Mouse (Mus musculus) myocyte (in vitro differentiated cells): ENCODE measurements around the gene Ahnak.

Experiments
- CEBPB ChIP-seq: IDR thresholded peaks from 2 replicates; pipeline ENCODE4 v1.6.1; 2011; ENCODE audit warnings: mild to moderate bottlenecking, moderate library complexity; ENCODE audit not compliant: poor library complexity, insufficient read depth, severe bottlenecking
- E2F4 ChIP-seq: IDR thresholded peaks from one replicate; pipeline ENCODE4 v1.6.1; 2011; ENCODE audit warnings: mild to moderate bottlenecking, control low read depth, moderate library complexity; ENCODE audit not compliant: insufficient read depth
- MAX ChIP-seq: IDR thresholded peaks from one replicate; pipeline ENCODE4 v1.6.1; 2011; ENCODE audit warnings: low read depth, mild to moderate bottlenecking, control low read depth
- MYOD1 ChIP-seq, 3 experiments: IDR thresholded peaks; one replicate each; pipeline ENCODE4 v1.6.1; 2011; ENCODE audit warnings: control low read depth in 2 of 3, low read depth in 2 of 3, mild to moderate bottlenecking in 2 of 3, moderate library complexity in 1 of 3; ENCODE audit not compliant: insufficient read length in 2 of 3, control insufficient read depth in 1 of 3
- MYOG ChIP-seq, 3 experiments: IDR thresholded peaks; one replicate each; pipeline ENCODE4 v1.6.1; 2011; ENCODE audit warnings: control low read depth in 2 of 3, low read depth in 2 of 3, mild to moderate bottlenecking in 2 of 3; ENCODE audit not compliant: insufficient read length in 2 of 3, control insufficient read depth in 1 of 3, insufficient read depth in 1 of 3
- POLR2A ChIP-seq: IDR thresholded peaks from one replicate; pipeline ENCODE4 v1.6.1; 2011; ENCODE audit warnings: low read depth, mild to moderate bottlenecking, control low read depth, moderate library complexity; ENCODE audit not compliant: insufficient read length
- POLR2AphosphoS2 ChIP-seq: IDR thresholded peaks from one replicate; pipeline ENCODE4 v1.6.1; 2011; ENCODE audit warnings: low read depth, control low read depth; ENCODE audit not compliant: insufficient read length
- REST ChIP-seq: IDR thresholded peaks from one replicate; pipeline ENCODE4 v1.6.1; 2011; ENCODE audit warnings: mild to moderate bottlenecking, control low read depth, moderate library complexity; ENCODE audit not compliant: insufficient read depth, insufficient read length
- TCF12 ChIP-seq: IDR thresholded peaks from one replicate; pipeline ENCODE4 v1.6.1; 2011; ENCODE audit warnings: mild to moderate bottlenecking, control low read depth; ENCODE audit not compliant: poor library complexity, insufficient read depth, severe bottlenecking
- USF1 ChIP-seq: IDR thresholded peaks from one replicate; pipeline ENCODE4 v1.6.1; 2011; ENCODE audit warnings: low read depth, mild to moderate bottlenecking, control low read depth, moderate library complexity

DNA sequence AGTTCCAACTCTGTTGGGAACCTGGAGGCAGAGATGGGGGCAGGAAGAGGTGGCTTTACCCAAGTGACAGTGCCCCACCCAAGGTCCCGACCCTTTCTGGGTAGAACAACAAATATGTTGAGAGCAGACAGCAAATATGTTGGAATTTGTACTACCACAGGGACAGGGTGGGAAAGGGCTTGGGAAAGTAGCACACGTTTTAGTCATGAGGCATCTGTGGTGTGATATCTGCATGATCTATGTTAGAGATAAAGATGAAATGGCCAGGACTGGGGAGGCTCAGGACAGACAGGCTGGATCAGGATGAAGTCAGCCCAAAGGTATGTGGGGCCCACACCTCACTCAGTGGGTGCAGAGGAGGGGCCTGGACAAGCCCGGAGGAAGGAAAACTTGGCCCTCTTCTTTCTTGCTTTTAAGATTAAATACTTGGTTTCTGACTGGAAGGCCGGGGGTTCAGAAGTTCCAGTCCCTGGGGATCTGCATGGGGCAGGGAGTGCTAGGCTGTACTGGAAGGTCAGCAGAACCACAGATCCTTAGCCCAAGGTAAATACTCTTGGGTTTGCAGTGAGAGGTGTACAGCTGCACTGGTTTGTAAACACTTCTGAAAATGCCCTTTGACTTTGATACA is 117.8 kb downstream of the Ahnak start:
- TF ChIP-seq POLR2A (no peak), POLR2AphosphoS2 (no peak), CEBPB (no peak), REST (no peak), MAX (no peak), MYOD1 (IDR thresholded peaks at IDR 0.05; ENCODE audit: control insufficient read depth in 1 of 3, insufficient read length in 2 of 3, low read depth in 2 of 3) (no peak), USF1 (no peak), E2F4 (no peak), MYOG (IDR thresholded peaks at IDR 0.05; ENCODE audit: control insufficient read depth in 1 of 3, insufficient read depth in 1 of 3, insufficient read length in 2 of 3, low read depth in 2 of 3) (no peak), TCF12 (no peak)
